Mouse (Mus musculus): ENCODE measurements around the gene C730034F03Rik. TPM values are rescaled to one million over a fixed set of nuclear protein-coding genes. Genes with fewer than 3 reads are reported as not detected.

C730034F03Rik gene
- total and polyA plus RNA-seq, 2 experiments from 2014 or later: 0.90 to 2.3 TPM

DNA sequence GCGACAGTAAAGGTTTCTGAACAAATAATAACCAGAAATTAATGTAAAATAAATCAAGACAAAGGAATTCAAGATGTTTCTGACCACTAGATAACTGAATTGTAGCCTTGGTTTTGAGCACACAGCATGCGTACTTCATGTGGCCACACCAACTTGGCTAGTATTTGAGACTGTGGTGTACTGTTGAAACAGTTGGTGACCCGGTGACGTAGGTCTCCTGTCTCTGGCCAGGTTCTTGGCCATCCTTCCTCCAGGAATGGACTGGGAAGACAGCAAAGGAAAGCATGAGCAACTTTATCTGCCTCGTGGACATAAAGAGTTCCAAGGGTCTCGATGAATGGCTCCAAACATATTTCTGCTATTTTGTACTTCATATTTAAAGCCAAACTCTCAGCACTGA lies 2.4 kb downstream of the C730034F03Rik start:
- no peak overlapping the region for H3K27ac ChIP-seq (ENCODE audit: low read depth, low read length)

GRCm38 (mm10) chr15:89432946-89433345 lies 3.6 kb downstream of the C730034F03Rik start:
- no peak for DNase-seq
- whole genome bisulfite sequencing: 81% methylated on average over 4 of the region's 4 CpGs

More for the DNA sequence above, 2.4 kb downstream of the C730034F03Rik start:
- H3K4me3 ChIP-seq (ENCODE audit: low read depth, low read length): no peak overlapping the region
- no peaks in the 10 kb centered on the region for H3K9me3 ChIP-seq (ENCODE audit: low read length)
- H3K9ac ChIP-seq: no peak overlapping the region
- ATAC-seq: no peak
- H3K36me3 ChIP-seq (ENCODE audit: insufficient read depth): peaks cover 12% of the 10 kb centered on the region
- TF ChIP-seq CTCF (IDR thresholded peaks at IDR 0.05; ENCODE audit: low read depth): no peak
- no peaks in the 10 kb centered on the region for H3K27me3 ChIP-seq (ENCODE audit: insufficient read depth, low read length)
- H3K4me1 ChIP-seq (ENCODE audit: insufficient read depth): peaks cover 10% of the 10 kb centered on the region; the same call in 1 of the 2 replicates
- no peak overlapping the region for H3K4me2 ChIP-seq (ENCODE audit: low read depth)
- no peak for DNase-seq
- WGBS: 97% methylated on average over 6 of the region's 6 CpGs

DNA sequence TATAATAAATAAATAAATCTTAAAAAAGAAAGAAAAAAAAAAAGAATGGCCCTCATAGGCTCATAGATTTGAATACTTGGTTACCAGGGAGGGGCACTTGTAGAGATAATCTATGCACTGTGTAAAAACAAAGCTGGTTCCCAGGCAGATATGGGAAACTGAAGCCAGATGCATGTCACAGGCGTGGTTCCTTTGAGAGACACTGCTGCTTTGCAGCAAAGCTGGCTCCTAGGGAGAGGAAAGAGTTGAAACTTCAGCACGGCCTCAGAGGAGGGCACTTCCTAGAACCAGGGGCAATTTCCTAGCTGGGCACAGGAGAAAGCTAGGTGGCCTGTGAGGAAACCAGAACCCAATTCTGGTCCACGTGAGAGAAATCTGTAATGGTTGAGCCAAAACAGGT lies 4.7 kb downstream of the C730034F03Rik start:
- Histone ChIP-seq H3K36me3 (ENCODE audit: insufficient read depth) (no peaks in the 10 kb centered on the region), H3K4me2 (ENCODE audit: low read depth) (no peak overlapping the region), H3K27me3 (ENCODE audit: insufficient read depth, low read length) (no peaks in the 10 kb centered on the region), H3K9ac (no peak overlapping the region), H3K27ac (ENCODE audit: low read depth, low read length) (no peak overlapping the region), H3K4me3 (ENCODE audit: low read depth, low read length) (no peak overlapping the region), H3K9me3 (ENCODE audit: low read length) (no peaks in the 10 kb centered on the region), H3K4me1 (ENCODE audit: insufficient read depth) (0 out of 2 replicates have a peak, but pooled peaks cover 2% of the 10 kb centered on the region)
- TF ChIP-seq CTCF (IDR thresholded peaks at IDR 0.05; ENCODE audit: low read depth): no peak
- DNase-seq (no peak), ATAC-seq (no peak)
- WGBS: 64% methylated on average over 3 of the region's 3 CpGs

More at GRCm38 (mm10) chr15:89432946-89433345, 3.6 kb downstream of the C730034F03Rik start:
- Histone ChIP-seq H3K27ac (ENCODE audit: low read depth, low read length) (no peak overlapping the region), H3K4me2 (ENCODE audit: low read depth) (no peak overlapping the region), H3K4me3 (ENCODE audit: low read depth, low read length) (no peak overlapping the region), H3K36me3 (ENCODE audit: insufficient read depth) (peaks cover 1% of the 10 kb centered on the region; the same call in 1 of the 2 replicates), H3K9ac (no peak overlapping the region), H3K9me3 (ENCODE audit: low read length) (no peaks in the 10 kb centered on the region), H3K27me3 (ENCODE audit: insufficient read depth, low read length) (no peaks in the 10 kb centered on the region), H3K4me1 (ENCODE audit: insufficient read depth) (peaks cover 10% of the 10 kb centered on the region; the same call in 1 of the 2 replicates)
- no peak for TF ChIP-seq CTCF (IDR thresholded peaks at IDR 0.05; ENCODE audit: low read depth)
- ATAC-seq: no peak

DNA sequence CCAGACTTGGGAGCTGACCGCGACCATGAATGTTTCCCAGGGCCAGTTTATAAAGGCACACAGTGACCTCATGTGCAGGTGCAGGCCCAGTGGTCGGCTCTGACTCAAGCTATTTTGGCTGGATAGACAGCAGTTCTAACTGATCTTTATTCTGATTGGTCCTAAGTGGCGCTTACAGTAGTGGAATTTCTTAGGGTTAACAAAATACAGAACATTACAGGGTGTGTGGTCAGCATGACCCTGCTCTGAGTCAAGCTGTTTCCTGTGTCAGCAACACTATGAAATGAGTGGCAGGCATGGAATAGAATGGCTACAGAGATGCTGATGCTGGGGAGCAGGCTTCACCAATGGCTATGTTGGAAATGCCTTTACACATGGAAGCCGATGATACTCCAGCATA lies 6.5 kb downstream of the C730034F03Rik start:
- WGBS: 90% methylated on average over 5 of the region's 5 CpGs
- H3K27ac ChIP-seq (ENCODE audit: low read depth, low read length): no peak overlapping the region
- H3K4me3 ChIP-seq (ENCODE audit: low read depth, low read length): no peak overlapping the region
- TF ChIP-seq CTCF (IDR thresholded peaks at IDR 0.05; ENCODE audit: low read depth): no peak
- no peak overlapping the region for H3K4me2 ChIP-seq (ENCODE audit: low read depth)
- H3K9me3 ChIP-seq (ENCODE audit: low read length): no peaks in the 10 kb centered on the region
- H3K4me1 ChIP-seq (ENCODE audit: insufficient read depth): no peaks in the 10 kb centered on the region
- H3K27me3 ChIP-seq (ENCODE audit: insufficient read depth, low read length): no peaks in the 10 kb centered on the region
- H3K36me3 ChIP-seq (ENCODE audit: insufficient read depth): no peaks in the 10 kb centered on the region
- H3K9ac ChIP-seq: no peak overlapping the region
- ATAC-seq (no peak), DNase-seq (no peak)

DNA sequence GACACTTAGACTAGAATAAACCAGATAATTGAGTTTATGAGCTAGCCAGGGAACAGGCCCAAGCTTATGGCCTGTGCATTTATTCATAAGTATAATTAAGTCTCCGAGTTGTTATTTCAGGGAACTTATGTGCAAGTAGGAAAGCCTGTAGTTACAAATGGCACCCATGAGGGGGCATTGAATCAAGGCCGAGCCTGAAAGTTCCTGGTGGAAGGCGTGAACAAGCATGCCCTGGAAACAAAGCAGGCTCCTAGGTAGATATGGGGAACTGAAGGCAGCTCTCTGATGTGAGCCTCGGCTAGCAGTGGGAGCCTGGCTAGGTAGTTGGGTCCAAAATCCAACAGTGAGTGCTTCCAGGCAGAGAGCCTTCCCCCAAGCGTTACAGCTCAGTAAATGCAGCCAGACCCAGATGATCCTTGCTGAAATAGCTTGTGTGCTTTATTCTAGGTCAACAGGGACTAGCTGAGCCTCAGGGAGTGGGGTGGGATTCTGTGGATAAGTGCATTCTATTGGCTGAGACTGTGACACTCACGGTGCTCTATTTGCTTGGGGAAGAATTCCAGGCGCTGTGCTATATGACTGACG lies 13.2 kb downstream of the C730034F03Rik start:
- no peak overlapping the region for H3K27ac ChIP-seq (ENCODE audit: low read depth, low read length)

DNA sequence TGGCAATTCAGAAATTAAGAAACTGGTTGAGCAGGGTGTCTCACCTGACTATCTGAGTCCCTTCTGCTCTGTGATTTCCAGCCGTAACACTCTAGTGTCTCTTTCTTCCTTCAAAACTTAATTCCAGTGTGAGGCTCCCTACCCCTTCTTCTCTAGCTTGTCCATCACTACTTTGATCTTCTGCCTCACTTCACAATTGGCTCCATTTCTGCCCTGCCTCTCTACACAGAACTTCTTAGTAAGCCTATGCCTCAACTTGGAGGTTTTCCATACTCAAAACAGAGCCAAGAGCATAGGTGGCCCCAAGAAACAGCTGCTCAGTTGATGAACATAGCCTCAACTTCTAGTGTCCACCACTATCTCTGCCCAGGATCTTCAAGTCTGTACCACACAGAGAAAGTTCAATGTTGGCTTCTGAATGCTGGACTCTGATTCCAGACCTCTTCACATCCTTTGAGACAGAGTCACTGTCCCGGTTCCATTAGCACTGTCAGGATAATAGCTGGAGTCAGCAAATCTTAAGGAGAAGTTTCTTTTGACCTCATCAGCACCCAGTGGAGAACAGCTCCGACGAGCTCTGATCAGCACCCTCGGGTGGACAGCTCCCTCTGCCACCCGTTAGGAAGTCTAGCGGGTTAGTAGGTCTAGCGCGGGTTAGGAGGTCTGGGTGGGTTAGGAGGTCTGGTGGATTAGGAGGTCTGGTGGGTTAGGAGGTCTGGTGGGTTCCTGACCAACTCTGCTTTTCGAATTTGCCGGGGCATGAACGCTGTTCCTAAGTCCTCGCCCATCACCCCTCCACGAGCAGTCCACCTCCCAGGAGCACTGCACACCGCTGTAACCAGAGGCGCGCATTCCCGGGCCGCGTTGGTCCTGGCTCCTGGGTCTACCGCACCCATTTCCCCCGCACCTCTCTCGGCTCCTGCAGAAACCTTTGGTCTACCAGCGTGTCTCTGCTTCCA lies 23.8 kb downstream of the C730034F03Rik start:
- 6% methylated on average over 24 of the region's 24 CpGs for WGBS
- Histone ChIP-seq H3K4me1 (ENCODE audit: insufficient read depth) (peaks cover 13% of the 10 kb centered on the region), H3K27me3 (ENCODE audit: insufficient read depth, low read length) (no peaks in the 10 kb centered on the region), H3K27ac (ENCODE audit: low read depth, low read length) (peak overlapping the region; percentile 88), H3K4me3 (ENCODE audit: low read depth, low read length) (peak overlapping the region; percentile 87), H3K36me3 (ENCODE audit: insufficient read depth) (peaks cover 19% of the 10 kb centered on the region), H3K9me3 (ENCODE audit: low read length) (no peaks in the 10 kb centered on the region), H3K4me2 (ENCODE audit: low read depth) (peak overlapping the region; percentile 83), H3K9ac (peak overlapping the region; percentile 87)
- ATAC-seq (peak; percentile 81), DNase-seq (no peak)
- TF ChIP-seq CTCF (IDR thresholded peaks at IDR 0.05; ENCODE audit: low read depth): no peak

More for the DNA sequence above, 13.2 kb downstream of the C730034F03Rik start:
- Histone ChIP-seq H3K9me3 (ENCODE audit: low read length) (no peaks in the 10 kb centered on the region), H3K4me1 (ENCODE audit: insufficient read depth) (no peaks in the 10 kb centered on the region), H3K4me2 (ENCODE audit: low read depth) (no peak overlapping the region), H3K9ac (no peak overlapping the region), H3K4me3 (ENCODE audit: low read depth, low read length) (no peak overlapping the region), H3K27me3 (ENCODE audit: insufficient read depth, low read length) (no peaks in the 10 kb centered on the region), H3K36me3 (ENCODE audit: insufficient read depth) (no peaks in the 10 kb centered on the region)
- peak; percentile 52 for TF ChIP-seq CTCF (IDR thresholded peaks at IDR 0.05; ENCODE audit: low read depth)
- peak; percentile 55; the same call in 1 of the 2 replicates for ATAC-seq
- DNase-seq: peak; percentile 41
- 41% methylated on average over 8 of the region's 8 CpGs for WGBS

All from forebrain, postnatal 0 days (tissue).